Mouse (Mus musculus) cerebral cortex, adult 2 months (tissue): ENCODE data around the gene Nos3.

Experiments used
- WGBS: fragments of 180-500 bp; shearing (Covaris S2); methylation state at CpG from one replicate; pipeline ENCODE4 v1.1.7; 2018; 5-methylcytosine and 5-hydroxymethylcytosine counted together

The Nos3 gene

DNA sequence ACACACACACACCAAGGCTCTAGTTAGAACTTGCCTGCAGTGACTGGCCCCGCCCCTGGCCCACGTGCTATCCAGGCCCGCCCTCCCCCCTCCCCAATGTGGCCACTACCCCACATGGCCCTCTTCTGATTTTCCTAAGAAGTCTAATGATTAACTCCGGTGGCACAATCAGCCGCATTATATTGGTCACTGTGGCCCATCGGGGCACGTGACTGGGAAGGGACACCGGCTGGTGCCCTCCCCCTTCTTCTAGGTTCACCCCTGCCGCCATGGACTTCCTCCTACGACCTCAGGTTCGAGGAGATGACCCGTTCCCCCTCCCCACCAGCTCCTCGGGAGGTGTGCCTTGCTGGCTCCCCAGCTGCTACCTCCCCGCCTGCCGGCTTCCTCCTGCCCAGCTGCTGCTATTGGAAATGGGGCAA, 63.4 kb downstream of the Nos3 start:
- WGBS, result 31% methylated on average over 15 of the region's 15 CpGs

DNA sequence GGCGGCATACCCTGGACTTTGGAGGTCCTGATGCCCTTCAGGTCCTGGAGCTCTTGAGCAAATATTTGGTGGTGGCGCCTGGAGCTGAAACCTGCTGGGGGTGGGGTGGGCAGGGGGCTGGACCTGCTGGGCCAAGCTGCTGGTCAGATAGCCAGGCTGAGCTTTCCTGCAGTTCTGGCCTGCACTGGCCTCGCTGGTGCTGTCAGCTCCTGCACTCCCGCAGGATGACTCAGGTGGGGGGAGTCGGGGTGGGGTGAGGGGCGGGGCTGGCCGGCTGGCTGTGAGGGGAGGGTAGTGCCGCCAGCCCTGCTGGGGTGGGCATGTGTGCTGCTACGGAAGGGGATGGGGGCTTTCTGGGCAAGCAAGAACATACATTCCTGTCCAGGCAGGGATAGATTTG, 64.0 kb downstream of the Nos3 start:
- WGBS, result 50% methylated on average over 9 of the region's 9 CpGs

DNA sequence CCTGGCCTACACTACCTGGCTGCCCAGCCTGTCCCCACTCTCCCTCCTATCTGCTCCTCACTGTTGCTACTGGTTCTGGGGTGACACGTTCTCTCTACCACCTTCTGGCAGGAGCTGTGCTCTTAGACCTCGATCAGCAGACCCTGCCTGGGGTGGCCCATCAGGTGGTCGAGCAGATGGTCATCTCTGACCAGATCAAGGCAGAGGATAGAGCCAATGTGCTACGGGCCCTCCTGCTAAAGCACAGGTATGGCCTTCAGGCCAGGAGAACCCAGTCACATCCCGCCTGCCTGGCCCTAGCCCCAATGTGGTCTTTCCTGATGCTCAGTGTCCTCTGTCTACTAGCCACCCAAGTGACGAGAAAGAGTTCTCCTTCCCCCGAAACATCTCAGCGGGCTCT, 69.4 kb downstream of the Nos3 start:
- 92% methylated on average over 8 of the region's 8 CpGs for WGBS
